Mouse (Mus musculus): ENCODE results near the gene Akap5.

Gene Akap5

DNA sequence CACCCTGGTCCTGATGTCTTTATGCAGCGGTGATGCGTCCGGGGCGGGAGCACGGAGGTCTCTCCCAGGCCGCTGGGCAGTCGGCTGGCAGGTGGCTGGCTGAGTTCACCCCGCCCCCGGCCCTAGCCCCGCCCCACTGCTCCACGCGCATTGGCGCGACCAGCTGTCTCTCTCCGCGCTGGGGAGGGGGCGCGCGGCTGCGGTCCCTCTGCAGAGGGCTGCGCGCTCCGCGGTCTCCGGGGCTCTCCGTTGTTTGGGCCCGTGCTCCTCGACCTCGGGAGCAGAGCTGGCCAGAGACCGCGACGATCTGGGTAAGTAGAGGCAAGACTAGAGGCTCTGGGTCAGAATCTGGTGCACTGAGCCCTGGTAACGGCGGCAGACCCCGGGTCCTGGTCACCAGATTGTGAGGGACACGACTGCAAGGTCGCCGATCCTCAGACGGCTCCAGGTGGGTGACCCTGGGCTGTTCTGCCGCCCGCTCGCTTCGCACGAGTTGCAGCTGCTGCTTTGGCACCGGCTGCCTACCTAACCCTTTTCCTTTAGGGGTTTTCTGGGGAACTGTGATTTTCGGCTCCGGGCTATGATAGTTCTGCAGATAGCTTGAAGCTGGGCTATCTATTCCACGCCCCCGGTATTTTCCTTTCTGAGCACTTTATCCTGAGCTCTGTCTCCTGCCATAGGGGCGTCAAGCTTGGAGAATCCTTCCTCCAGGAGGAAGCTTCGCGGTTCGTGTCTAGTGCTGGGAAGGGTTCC, at the start of gene Akap5:
Gene Akap5, plus strand, starts transcription at position 213 of the 753 bp plus-strand sequence.
- peak; percentile 40 to 61 for DNase-seq

- no peak for DNase-seq
Observed at GRCm38 (mm10) chr12:76278209-76278608, 46.5 kb upstream of the Akap5 start.

DNA sequence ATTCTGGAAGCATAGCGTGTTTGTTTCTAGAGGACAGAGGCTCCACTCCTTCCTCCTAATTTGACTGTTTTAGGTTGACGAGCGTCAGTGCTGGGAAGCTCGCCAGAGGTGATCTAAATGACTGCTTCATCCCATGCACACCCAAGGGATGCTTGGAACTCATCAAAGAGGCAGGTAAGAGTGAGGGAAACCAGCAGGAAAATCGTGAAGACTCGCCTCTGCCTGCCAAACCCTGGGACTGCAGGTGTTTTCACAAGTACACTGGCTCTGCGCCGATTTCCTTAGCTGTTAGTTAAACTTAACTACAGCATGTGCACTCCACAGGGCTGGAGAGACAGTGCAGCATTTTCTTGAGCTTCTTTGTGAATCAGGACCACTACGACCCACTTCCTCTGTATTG, 44.1 kb upstream of the Akap5 start:
- DNase-seq: no peak

- DNase-seq: no peak
Observed at GRCm38 (mm10) chr12:76281111-76281660, 43.5 kb upstream of the Akap5 start.

- DNase-seq: no peak
Observed at GRCm38 (mm10) chr12:76282132-76282531, 42.6 kb upstream of the Akap5 start.

GRCm38 (mm10) chr12:76282532-76283173, 42.0 kb upstream of the Akap5 start:
- no peak for DNase-seq

DNA sequence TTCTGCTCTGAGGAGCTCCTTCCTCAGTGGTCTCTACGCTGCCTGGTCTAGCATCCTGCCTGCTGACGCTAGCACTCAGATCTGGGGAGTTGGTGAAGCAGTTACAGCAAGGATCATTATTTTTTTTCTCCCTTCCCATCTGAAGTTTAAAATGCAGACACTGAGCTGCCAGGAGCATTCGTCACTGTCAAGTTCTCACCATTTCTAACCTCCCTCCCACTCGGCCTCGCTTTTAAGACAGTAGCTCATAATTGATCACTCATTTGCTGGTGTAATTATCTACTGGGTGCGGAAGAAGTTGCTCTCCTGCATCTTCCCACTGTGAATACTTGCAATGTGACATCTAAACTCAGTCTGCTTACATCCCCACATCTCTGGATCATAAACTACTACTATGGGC, 39.3 kb upstream of the Akap5 start:
- DNase-seq: no peak

GRCm38 (mm10) chr12:76287986-76288385, 36.7 kb upstream of the Akap5 start:
- no peak for DNase-seq

- no peak for DNase-seq
Observed at GRCm38 (mm10) chr12:76288494-76288893, 36.2 kb upstream of the Akap5 start.

- DNase-seq: no peak
Observed at GRCm38 (mm10) chr12:76289428-76289827, 35.3 kb upstream of the Akap5 start.

GRCm38 (mm10) chr12:76290271-76290670, 34.4 kb upstream of the Akap5 start:
- peak in 1 of 2 experiments; percentile 29 for DNase-seq

DNA sequence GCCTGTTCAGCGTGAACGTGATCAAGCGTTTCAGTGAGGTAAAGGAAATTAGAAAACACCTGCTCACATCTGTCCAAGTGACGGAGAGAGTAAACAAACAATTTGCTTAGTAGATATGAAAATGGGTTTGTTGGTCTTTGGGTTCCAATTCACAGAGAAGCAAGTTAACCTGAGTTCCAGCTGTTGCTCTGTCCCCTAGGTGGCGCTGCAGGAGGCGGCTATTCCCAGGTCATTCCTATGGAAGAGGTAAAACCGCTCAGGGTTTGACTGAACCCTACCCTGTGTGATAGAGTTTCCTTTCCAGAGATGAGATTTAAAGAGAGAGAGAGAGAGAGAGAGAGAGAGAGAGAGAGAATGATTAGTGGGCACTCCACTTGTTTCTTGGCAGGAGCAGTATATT, 31.5 kb upstream of the Akap5 start:
- DNase-seq: peak; percentile 67 to 81

GRCm38 (mm10) chr12:76297830-76298229, 26.9 kb upstream of the Akap5 start:
- no peak for DNase-seq

DNA sequence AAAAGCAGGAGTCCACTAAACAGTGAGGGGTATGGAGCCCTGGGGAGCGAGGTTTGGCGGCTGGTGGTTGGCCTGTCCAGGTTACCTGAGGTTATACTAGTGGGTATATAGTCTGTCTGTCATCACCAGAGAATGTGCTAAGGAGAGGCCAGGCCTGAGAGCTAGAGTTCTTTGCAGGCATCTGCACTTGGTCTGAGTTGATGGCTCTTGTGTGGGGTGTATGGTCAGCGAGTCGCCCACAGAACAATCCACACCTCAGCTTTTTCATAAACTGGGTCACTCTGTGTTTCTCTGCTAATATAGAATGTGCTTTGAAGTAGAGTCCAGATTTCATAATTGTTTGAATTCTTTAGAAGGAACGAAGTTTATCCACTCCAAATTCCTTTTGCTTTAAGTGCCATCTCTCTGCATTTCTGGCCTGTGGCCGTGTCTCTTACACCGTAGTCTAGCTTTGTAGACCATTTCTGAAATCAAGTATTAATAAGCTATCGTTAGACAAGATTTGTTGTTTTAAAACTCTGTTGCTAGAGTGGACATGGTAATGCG, 25.3 kb upstream of the Akap5 start:
- no peak for DNase-seq

GRCm38 (mm10) chr12:76300367-76300766, 24.3 kb upstream of the Akap5 start:
- no peak for DNase-seq

DNA sequence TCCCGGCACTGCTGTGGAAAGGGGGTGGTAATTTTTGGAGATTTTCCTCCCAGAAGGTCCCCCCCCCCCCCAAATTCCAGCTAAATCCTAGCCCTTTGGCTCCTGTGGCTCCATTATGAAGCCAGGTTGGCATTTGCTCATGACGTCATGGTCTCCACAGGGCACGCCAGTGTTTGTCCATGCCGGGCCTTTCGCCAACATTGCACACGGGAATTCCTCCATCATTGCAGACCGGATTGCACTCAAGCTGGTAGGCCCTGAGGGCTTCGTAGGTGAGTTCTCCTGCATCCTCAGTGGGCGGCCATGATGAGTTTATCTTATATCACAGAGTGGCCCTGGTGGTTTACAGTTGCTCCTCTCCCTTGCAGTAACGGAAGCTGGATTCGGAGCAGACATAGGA, 21.2 kb upstream of the Akap5 start:
- no peak for DNase-seq

DNA sequence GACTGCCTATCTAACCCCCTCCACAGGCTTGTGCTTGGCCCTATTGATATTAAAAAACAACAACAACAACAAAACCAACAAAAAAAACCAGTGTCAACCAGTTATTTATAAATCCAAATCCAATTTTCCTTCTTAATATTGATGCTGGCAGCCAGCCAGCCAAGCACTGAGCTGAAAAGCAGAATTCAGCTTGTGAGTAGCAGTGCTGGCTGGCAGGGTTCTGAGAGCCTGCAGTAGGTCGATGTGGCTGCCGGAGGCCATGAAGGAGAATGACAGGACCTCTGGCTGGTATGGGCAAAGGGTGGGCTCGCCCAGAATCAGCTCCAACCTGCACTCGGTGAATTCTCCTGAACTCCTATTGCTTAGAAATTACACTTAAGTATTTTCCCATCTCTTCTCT, 20.5 kb upstream of the Akap5 start:
- DNase-seq: peak in 1 of 2 experiments; percentile 43

- DNase-seq: no peak
Observed at GRCm38 (mm10) chr12:76305107-76305506, 19.6 kb upstream of the Akap5 start.

- DNase-seq: no peak
Observed at GRCm38 (mm10) chr12:76306852-76307561, 17.7 kb upstream of the Akap5 start.

GRCm38 (mm10) chr12:76307964-76308363, 16.7 kb upstream of the Akap5 start:
- no peak for DNase-seq

DNA sequence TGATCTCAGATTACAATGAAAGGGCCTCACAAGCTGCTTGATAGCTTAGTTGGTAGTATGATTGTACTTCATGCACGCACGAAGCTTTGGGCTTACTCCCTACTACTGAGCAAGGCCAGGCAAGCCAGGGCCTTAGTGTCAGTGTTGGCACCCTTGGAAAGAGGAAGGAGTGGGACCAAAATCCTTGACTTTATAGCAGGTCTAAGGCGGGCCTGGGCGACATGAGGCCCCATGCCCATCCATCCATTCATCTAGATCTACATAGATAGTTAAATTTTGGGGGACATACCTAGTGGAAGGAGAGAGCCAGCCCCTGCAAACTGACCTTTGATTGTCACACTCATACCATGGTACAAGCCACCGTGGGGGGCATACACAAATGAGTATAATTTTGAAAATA, 16.3 kb upstream of the Akap5 start:
- no peak for DNase-seq

- DNase-seq: no peak
Observed at GRCm38 (mm10) chr12:76310007-76310406, 14.7 kb upstream of the Akap5 start.

GRCm38 (mm10) chr12:76310633-76311032, 14.1 kb upstream of the Akap5 start:
- DNase-seq: no peak
